Mouse (Mus musculus) adrenal gland, adult 10 weeks (tissue): ENCODE measurements around the gene Ttc23. TPM values are rescaled to one million over a fixed set of nuclear protein-coding genes. Genes with fewer than 3 reads are reported as not detected.

Experiments used
- polyA plus RNA-seq: library from polyadenylated mRNA; stranded (reverse); fragments of 350-450 nt; fragmentation: Illumina TruSeq; extraction: RNeasy Lipid Tissue Mini Kit (QIAGEN cat#74804); gene quantifications from one replicate; pipeline ENCODE4 v1.2.3, GENCODE M21; 2014; ENCODE audit warnings: low read depth, low replicate concordance

The Ttc23 gene
- polyA plus RNA-seq, result 71.7 TPM

DNA sequence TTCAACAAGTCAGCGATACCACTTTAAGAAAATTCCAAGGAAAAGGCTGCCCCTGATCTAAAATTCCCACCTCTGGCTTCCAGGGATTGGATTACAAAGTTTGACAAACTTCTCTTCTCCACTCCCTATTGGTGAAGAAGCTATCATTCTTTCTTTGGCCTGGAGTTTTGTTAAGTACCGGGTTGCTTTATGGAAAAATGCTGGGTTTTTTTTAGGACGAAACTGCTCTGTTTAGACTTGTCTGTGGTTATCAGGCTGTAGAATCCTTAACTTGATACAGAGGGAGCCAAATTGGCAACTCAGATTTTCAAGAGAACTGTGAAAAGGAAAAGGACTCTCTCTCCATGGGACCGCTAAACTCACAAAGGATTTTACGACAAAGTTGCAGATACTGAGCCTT is at the start of gene Ttc23:
Gene Ttc23 (plus strand): TSS at position 134 of the 400 bp plus-strand sequence.

DNA sequence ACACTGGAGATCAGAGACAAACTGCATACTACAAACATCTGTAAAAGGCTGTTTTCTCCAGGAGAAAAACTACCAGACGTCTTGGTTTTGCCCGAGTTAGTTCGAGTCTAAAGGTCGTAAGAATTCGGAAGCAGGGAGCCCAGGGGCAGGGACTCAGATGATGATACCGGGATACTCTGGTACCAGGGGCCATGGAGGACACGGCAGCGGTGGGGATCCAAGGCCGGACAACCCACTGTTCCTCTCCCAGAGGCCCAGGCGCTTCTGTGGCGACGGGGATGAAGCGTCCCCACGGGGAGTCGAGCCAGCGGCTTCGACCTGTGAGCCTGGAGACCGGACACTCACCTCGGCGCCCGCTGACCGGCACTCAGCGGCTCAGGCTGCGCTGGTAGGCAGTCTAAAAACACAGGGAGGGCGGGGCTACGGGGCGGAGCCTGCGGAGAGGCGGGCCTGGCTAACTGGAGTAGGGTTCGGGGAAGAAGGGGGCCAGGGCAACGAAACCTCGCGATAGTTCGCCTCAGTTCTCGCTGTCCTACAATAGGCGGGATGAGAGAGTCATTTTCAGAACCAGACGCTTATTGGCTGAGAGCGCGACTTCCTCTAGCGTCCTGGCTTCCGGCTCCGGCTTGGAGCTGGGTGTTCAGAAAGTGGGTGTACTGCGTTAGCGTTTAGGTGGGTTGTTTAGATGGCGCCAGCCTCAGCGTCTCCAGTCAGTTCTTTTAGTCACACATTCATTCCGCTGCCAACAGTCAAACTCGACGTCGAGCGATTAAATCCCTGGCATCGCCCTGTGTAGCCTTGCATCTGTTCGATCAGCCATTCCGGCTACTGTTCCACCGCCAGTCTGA is 2.2 kb upstream of the Ttc23 start, which contains the start of gene Lrrc28:
Gene Lrrc28 (minus strand): TSS at position 436 of the 848 bp plus-strand sequence.

DNA sequence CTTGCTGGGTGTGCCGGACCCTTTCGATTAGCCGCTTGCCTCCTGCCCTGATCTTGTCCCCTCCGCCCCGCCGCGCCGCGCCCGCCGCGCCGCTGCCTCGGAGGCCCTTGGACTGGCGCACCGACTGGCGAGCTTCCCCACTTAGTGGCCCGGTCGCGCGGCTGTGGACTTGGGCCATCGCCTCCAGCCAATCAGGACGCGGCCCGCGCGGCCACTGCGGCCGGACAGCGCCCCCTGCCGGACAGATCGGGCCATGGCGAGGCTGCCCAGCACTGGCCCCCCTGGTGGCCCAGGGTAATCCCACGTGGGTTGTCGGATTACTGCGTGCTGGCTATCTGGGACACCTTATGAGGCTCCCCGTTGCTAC is 112.4 kb downstream of the Ttc23 start, which contains the start of gene Synm:
Gene Synm (minus strand): TSS at position 114 of the 367 bp plus-strand sequence.

Other genes starting within 250 kb of the Ttc23 start
- 11.9 TPM for gene Lrrc28, start 2.1 kb upstream of the Ttc23 start, polyA plus RNA-seq
- gene Synm, start 112.3 kb downstream of the Ttc23 start, polyA plus RNA-seq, result 17.3 TPM